Mouse (Mus musculus) brain, embryonic 14.5 days (tissue): ENCODE measurements at regions not wholly inside any gene's neighbourhood (a gene's known extent, or its start where the extent isn't known, plus 50 kb on each side); places are given as distances from the start of the nearest gene placed in this dataset.

Experiments
- CTCF ChIP-seq: fragments of 200-500 bp; IDR thresholded peaks from 2 replicates; pipeline ENCODE4 v1.5.1; 2012; ENCODE audit warnings: inconsistent platforms, mild to moderate bottlenecking, moderate library complexity, borderline replicate concordance; ENCODE audit not compliant: insufficient read depth, insufficient read length; ENCODE audit errors: extremely low read depth
- POLR2A ChIP-seq: fragments of 200-500 bp; IDR thresholded peaks from 2 replicates; pipeline ENCODE4 v1.6.1; 2012; ENCODE audit warnings: mild to moderate bottlenecking, inconsistent platforms, borderline replicate concordance; ENCODE audit not compliant: poor library complexity, insufficient read depth, insufficient read length, severe bottlenecking; ENCODE audit errors: extremely low read depth

DNA sequence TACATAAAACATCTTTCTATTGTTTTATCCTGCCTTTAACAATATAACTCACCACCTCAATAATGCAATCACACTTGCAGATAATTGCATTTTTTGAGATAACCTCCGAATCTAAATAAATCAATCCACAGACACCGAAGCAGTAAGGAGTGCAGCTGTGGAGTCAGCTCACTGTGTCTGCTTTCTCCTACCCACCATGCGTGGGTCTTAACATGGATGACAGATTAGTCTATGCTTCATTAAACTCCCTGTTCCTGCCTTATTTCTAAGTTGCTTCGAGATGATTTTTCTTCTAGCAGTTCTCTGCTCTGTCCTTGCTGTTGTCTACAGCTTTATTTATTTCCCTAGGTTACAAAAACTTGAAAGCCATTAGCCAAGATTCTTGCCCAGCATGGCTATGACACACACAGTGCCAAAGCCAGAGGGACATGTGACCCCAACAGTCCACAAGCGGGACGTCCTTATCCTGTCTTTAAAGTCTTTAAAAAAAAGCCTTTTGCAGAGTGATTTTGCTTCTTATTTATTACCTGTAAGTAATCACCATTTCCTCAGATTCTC is 337.9 kb downstream of the Pax1 start:
- TF ChIP-seq CTCF = no peak
- no peak for TF ChIP-seq POLR2A
